Mouse (Mus musculus) retina, postnatal 1 day (tissue): ENCODE measurements around the gene Dusp3.
A peak's percentile ranks its signal among the peaks of the same experiment; 100 is the strongest.
"Not testable (repeated sequence)": the region's sequence is repeated elsewhere in the genome, so short reads cannot be mapped to it uniquely, and the experiment has no call there.

Source experiments
- DNase-seq: peaks from one replicate; pipeline ENCODE4 v3.0.0-alpha.2; 2012

The Dusp3 gene

GRCm38 (mm10) chr11:102010140-102010539, 23.3 kb upstream of the Dusp3 start:
- peak; percentile 95 for DNase-seq

DNA sequence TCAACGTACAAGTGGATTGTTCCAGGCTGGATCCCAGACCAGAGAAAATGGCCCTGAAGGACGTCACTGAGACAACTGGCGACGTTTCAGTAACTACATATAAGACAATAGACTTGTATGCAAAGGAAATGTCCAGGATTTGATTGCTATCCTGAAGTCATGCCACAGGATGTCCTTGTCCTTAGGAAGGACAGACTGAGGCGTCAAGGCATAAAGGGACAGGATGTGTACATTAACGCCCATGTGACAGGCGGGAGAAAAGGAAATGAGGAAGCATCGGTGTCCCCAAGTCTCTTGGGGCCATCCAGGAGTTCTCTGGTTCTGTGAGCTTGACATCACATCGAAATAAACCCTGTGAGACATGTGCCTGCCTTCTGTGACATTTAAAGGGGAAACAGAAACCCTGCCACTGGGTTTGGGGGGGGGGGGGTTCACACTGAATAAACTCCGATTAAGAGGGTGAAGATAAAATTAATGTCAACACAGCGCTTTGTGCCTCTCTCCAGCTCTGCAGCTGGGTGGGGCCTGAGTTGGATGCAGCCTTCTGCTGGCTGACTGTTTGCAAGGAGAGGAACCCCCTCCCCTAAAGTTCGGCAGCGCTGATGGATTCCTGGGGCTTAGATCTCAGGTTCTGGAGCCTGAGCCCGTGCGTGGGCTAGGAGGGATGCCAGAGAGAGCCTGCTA, 22.3 kb upstream of the Dusp3 start:
- no peak for DNase-seq

DNA sequence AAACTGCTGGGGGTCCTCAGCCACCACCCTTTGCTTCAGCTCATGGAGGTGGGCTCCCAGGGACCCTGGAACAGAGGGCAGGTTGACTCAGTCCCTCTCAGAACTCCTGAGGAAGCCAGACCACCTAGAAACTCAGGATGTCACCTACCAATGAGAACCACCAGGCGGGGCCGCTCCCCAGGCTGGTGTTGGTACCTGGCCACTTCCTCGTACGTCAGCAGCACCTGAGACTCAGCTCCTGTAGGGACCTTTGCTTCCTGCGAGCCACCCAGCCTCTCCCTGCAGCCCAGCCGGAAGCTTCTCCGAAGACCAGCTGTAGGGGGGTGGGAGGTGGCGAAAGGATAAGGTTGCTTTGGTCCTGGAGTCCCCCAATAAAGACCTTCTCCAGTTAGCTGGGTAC, 21.6 kb upstream of the Dusp3 start:
- DNase-seq = no peak

GRCm38 (mm10) chr11:102006688-102007087, 19.9 kb upstream of the Dusp3 start:
- no peak for DNase-seq

DNA sequence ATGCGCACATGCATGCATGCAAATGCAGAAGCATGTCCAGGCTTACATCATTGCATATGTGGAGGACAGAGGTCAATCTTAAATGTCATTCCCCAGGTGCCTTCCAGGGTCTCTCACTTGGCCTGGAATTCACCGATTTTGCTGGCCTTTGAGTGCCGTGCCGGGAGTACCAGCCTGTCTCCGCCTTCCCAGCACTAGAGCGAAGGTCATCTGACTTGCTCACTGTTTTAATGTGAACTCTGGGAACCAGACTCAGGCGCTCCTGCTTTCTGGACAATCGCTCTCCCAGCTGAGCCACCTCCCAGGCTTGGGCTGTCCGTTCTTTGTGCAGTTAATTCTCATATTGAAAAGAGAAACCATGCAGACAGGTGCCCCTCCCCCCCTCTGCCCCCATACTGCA, 19.5 kb upstream of the Dusp3 start:
- DNase-seq = no peak

DNA sequence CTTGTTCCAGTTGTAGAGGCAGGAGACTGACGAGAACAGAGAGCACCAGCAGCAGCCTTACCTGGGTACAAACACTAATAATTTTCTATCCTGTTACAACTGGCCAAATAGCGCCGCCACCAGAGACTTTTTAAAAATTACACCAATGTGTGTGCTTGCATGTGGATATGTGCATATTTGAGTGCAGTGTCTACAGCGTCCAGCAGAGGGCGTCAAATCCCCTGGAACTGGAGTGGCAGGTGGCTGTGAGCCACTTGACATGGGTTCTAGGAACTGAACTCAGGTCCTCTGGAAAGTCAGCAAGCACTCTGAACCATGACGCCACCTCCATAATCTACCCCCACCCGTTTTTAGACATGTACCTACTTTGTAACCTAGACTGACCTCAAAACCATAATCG, 17.4 kb upstream of the Dusp3 start:
- no peak for DNase-seq

- DNase-seq = no peak
These were observed 12.7 kb upstream of the Dusp3 start for GRCm38 (mm10) chr11:101999466-101999865.

DNA sequence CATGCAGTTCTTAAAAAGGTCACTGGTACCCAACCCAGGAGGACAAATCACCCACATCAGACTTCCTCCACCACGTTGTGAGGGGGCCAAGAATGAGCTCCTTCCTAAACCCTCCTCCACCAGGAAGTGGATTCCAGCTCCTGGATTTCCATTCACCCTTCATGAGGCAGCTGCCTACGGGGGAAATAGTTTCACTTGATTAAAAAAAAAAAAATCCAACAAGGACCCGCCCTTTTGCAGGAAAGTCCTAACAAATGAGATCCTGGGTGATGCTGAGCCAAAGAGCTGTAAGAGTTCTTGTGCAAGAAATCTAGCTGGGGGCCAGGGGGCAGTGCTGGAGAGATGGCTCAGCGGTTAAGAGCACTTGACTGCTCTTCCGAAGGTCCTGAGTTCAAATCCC, 11.4 kb upstream of the Dusp3 start:
- no peak for DNase-seq

DNA sequence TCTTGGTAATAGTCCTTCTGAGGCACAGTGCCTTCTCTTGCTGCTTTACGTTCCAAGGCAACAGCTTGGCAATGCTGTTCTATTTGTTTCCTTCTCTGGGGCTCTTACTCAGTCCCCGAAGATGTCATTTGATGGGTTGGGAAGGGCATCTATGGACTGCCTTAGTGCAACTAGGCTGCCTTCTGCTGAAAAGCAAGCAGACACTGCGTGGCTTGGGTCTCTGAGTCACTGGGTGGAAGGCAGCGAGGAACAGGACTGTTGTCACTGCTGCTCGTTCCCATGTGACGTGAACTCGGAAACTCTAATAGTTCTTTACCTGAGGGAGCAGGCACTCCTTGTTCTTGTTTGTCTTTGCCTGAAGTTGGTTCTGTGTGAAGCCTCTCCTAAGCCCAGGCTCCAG, 9.1 kb upstream of the Dusp3 start:
- DNase-seq = no peak

- no peak for DNase-seq
These were observed 7.3 kb upstream of the Dusp3 start for GRCm38 (mm10) chr11:101994100-101994499.

DNA sequence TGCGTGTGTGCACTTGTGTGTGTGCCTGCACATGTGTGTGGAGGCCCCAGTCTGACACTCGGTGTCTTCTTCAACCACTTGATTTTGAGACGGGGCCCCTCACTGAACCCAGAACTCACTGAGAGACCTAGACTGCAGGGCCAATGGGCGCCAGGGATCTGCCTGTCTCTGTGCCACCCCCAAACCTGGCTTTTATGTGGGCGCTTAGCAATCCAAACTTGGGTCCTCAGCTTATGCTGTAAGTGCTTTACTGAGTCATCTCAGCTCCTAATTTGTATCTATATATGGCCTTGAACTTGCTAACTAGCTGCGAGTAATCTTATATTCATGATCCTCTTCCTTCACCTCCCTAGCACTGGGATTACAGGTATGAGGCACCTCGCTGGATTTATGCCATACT, 5.6 kb upstream of the Dusp3 start:
- DNase-seq = no peak

- DNase-seq = no peak
These were observed 5.0 kb upstream of the Dusp3 start for GRCm38 (mm10) chr11:101991813-101992212.

- no peak for DNase-seq
These were observed 3.4 kb upstream of the Dusp3 start for GRCm38 (mm10) chr11:101990244-101990643.

DNA sequence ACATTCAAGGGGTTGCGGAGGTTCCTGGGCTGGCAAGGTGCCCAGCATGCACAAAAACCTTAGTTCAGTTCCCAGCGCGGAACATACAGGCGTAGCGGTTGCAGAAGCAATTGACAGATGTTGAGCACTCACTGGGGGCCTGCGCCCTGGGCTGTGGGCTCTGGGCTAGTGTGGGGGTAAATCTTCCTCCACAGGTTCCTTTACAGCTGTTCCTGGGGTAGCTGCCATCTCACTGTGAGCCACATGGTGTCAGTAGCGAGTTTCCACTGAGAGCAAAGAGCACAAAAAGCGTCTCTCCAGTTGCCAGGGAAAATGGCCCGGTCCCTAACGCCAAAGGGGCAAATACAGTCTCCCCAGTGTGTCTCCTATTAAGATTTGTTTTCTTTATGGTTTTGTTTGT, 823 bp downstream of the Dusp3 start:
- peak; percentile 91 for DNase-seq

DNA sequence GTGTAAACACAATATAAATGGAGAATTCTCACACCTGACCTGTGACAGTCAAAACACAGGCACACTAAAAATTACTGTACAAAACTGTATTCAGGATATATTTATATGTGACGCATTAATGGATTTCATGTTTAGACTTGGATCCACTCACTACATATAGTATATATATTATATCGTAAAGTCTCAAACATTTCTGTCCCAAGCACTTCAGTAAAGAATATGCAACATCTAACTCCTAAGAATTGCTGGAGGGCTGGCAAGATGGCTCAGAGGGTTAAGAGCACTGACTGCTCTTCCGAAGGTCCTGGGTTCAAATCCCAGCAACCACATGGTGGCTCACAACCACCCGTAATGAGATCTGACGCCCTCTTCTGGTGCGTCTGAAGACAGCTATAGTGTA, 1.4 kb downstream of the Dusp3 start:
- DNase-seq = not testable (repeated sequence)

GRCm38 (mm10) chr11:101984054-101985025, 2.5 kb downstream of the Dusp3 start, which contains the start of gene Cfap97d1:
Gene Cfap97d1 (plus strand): TSS chr11:101984279.
- DNase-seq = peak; percentile 96

- DNase-seq = no peak
These were observed 3.3 kb downstream of the Dusp3 start for GRCm38 (mm10) chr11:101983431-101983921.

- DNase-seq = no peak
These were observed 3.8 kb downstream of the Dusp3 start for GRCm38 (mm10) chr11:101982981-101983411.

GRCm38 (mm10) chr11:101981850-101982249, 5.0 kb downstream of the Dusp3 start:
- DNase-seq = no peak

DNA sequence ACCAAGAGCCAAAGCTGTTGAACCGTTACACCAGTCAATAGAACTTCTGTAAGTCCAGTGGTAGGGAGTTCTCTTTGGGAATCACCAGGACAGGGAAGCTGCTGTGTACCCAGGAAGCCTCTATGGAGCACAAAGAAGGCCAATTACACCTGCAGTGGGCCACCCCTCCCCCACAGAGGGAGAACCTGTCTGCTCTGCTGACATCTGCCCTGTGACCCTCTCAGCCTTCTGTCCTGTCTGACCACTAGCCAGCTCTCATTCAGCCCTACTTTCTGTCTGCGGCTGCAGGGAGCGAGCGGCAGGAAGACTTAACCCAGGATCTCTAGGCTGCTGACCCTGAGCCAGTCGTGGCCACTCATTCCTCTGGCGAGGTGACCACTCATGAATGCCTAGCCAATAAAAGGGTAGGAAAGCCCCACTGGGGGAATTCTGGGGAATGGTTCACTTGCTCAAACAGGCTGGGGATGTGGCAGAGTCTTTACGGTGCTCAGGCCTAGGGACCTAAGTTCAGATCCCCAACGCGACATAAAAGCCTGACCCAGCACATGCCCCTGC, 6.1 kb downstream of the Dusp3 start:
- DNase-seq = no peak

DNA sequence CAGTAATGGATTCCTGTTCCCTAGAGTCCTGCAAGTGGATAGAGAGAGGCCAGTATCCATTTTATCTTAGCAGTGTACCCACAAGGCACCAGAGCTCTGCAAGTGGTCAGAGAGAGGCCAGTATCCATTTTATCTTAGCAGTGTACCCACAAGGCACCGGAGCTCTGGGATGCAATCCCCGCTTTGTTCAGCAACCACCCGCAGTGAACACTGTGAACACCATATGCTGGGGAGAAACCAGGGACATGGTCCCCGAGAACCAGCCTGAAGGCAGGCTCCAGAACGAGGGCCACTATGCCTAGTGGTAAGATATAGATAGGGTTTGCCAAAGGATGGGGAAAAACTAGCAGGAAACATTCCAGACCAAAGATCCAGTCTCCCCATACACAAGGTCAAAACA, 7.7 kb downstream of the Dusp3 start:
- no peak for DNase-seq

DNA sequence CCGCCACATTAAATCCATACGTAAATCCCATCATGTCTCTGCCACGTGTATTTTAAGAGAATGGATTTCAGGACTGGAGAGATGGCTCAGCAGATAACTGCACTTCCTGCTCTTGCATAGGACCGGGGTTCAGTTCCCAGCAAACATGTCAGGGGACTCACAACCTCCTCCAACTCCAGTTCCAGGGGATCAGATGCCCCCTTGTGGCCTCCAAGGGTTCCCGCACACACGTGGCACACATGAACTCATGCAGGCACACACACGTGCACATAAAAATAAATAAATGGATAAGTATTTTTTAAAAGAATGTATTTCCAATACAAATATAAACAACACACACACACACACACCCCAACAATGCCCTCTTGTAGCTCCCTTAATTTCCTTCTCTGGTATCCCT, 9.9 kb downstream of the Dusp3 start:
- no peak for DNase-seq

DNA sequence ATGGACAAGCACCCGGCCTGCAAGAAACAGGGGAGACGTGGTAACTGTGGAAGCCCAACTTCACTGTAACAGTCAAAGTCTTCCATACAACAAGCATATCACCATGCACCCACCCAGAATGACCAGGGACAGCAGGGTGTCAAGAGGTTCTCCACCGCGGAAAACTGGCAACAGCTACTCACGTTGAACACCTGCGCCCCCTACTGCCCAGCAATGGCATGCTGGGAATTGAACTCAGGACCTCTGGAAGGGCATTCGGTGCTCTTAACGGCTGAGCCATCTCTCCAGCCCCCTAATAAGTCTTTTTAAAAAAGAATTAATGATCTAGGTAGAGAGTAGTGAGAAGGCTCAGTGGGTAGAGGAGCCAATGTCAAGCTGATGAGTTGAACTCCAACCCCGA, 11.9 kb downstream of the Dusp3 start:
- peak; percentile 47 for DNase-seq

GRCm38 (mm10) chr11:101974181-101974580, 12.6 kb downstream of the Dusp3 start:
- no peak for DNase-seq
